Mouse (Mus musculus): ENCODE measurements around the gene Crlf3. TPM values are rescaled to one million over a fixed set of nuclear protein-coding genes. Genes with fewer than 3 reads are reported as not detected.
A peak's percentile ranks its signal among the peaks of the same experiment; 100 is the strongest.

The Crlf3 gene
- polyA plus RNA-seq (2012; ENCODE audit: insufficient read depth, low replicate concordance) = 3.0 and 15.0 TPM in 2 replicates

DNA sequence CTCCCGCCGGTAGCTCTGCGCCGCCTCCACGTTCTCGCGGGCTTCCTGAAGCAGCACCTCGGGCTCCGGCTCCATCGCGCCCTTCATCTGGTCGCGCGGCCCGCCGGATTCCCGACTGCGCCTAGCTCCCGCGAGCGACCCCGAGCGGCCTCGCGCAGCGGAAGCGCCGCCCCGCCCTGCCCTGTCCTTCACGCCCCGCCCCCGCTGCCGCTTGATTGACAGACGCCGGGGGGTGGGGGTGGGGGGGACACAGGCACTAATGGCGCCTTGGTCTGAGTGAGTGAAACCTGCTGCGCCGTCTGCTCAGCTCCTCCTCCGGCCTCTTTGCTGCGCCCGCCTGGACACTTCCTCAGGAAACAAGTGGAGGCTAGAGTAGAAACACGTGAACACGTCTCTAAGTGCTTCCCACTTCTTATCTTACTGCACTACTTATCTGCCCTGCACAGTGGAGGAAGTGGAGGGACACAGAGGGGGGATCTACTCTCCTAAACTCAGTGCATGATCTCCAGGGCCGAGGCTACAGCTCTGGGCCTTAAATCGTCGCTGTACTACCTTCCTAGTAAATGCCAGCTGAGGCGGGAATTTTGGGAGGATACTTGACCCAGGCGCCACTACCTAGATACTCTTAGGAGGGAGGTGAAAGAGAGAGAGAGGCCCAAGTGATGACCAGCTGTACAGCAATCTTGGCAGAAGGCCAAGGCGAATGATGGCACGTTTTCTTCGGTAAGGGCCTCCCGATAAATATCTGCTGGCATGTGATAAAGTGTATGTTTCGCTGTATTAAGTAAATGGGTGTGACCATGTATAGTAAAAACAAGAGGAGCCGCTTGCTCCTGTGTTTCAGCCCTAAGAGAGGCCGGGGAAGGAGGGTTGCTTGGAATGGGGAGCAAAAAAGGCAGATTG is at the start of gene Crlf3:
Crlf3 (minus strand) TSS at position 166 of the 903 bp plus-strand sequence.
- Histone ChIP-seq H3K27me3 (replicated peaks) (no peaks in the 10 kb centered on the region), H3K9me3 (peaks cover 8% of the 10 kb centered on the region), H3K4me3 (replicated peaks) (peak within 1 kb of the TSS; percentile 96), H3K4me1 (peaks cover 55% of the 10 kb centered on the region), H3K36me3 (replicated peaks; ENCODE audit: low read length) (peaks cover 21% of the 10 kb centered on the region)
- TF ChIP-seq GATA1 (IDR thresholded peaks at IDR 0.05; ENCODE audit: borderline replicate concordance, low read length) = peak; percentile 97
- TF ChIP-seq FLI1 (IDR thresholded peaks at IDR 0.05; ENCODE audit: low read length) = 0 out of 2 replicates have a peak, but pooled peaks have one; percentile 27

GRCm38 (mm10) chr11:80116411-80116810 is 35.6 kb upstream of the Crlf3 start:
- TF ChIP-seq GATA1 (IDR thresholded peaks at IDR 0.05; ENCODE audit: borderline replicate concordance, low read length) = no peak
- no peak for TF ChIP-seq FLI1 (IDR thresholded peaks at IDR 0.05; ENCODE audit: low read length)
- H3K9me3 ChIP-seq = no peaks in the 10 kb centered on the region
- H3K36me3 ChIP-seq (replicated peaks; ENCODE audit: low read length) = peaks cover 86% of the 10 kb centered on the region
- H3K27me3 ChIP-seq (replicated peaks) = no peaks in the 10 kb centered on the region
- no peak overlapping the region for H3K4me3 ChIP-seq (replicated peaks)
- no peaks in the 10 kb centered on the region for H3K4me1 ChIP-seq

DNA sequence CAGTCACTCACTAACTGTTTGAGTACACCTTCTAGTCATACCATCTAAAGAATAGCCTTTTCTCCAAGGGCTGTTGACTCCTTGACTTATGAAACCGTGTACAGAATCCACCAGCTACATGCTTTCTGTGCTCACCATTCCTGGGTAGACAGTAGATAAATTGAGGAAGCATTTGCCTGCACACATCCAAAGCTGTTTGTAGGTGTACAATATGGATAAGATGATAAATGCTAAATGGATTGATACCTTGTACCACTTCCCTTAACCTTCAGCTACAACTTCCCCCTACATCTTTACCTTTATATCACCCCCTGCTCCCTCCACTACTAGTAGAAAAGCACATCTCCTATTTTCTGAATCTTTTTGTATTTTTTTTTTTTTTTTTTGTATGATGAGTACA is 23.6 kb upstream of the Crlf3 start:
- no peaks in the 10 kb centered on the region for H3K27me3 ChIP-seq (replicated peaks)
- no peaks in the 10 kb centered on the region for H3K4me1 ChIP-seq
- no peak overlapping the region for H3K4me3 ChIP-seq (replicated peaks)
- peaks cover 75% of the 10 kb centered on the region for H3K36me3 ChIP-seq (replicated peaks; ENCODE audit: low read length)
- no peaks in the 10 kb centered on the region for H3K9me3 ChIP-seq
- no peak for TF ChIP-seq FLI1 (IDR thresholded peaks at IDR 0.05; ENCODE audit: low read length)
- TF ChIP-seq GATA1 (IDR thresholded peaks at IDR 0.05; ENCODE audit: borderline replicate concordance, low read length) = no peak

GRCm38 (mm10) chr11:80101298-80101697 is 20.5 kb upstream of the Crlf3 start:
- no peak for TF ChIP-seq GATA1 (IDR thresholded peaks at IDR 0.05; ENCODE audit: borderline replicate concordance, low read length)
- TF ChIP-seq FLI1 (IDR thresholded peaks at IDR 0.05; ENCODE audit: low read length) = no peak
- Histone ChIP-seq H3K4me1 (no peaks in the 10 kb centered on the region), H3K27me3 (replicated peaks) (no peaks in the 10 kb centered on the region), H3K36me3 (replicated peaks; ENCODE audit: low read length) (peaks cover 70% of the 10 kb centered on the region), H3K9me3 (no peaks in the 10 kb centered on the region), H3K4me3 (replicated peaks) (no peak overlapping the region)

DNA sequence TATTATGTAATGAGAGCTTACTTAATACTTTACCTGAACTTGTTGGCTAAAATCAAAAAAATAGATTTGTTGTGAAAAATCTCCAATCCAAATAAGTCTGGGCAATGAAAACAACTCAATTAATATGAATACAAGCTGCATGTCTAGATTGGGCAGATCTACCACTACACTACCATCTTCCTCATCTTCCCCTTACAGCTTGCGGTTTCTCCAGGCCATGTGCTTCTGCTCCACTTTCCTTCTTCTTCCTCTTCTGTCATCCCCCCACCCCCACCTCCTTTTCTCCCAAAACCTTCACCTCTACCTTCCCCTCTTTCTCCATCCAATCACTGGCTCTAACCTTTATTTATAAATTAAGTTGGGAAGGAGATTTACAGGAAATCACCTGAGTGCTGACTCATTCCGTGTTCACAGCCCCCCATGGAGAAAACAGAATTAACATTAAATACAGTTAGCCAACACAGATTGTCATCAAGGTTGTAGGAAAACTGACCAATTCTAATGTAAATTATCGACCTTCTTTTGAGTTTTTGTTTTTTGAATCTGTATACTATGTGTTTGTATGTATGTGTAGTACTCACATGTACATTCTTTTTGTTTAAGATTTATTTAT is 17.8 kb upstream of the Crlf3 start:
- TF ChIP-seq GATA1 (IDR thresholded peaks at IDR 0.05; ENCODE audit: borderline replicate concordance, low read length) (no peak), FLI1 (IDR thresholded peaks at IDR 0.05; ENCODE audit: low read length) (no peak)
- Histone ChIP-seq H3K4me1 (peaks cover 11% of the 10 kb centered on the region), H3K36me3 (replicated peaks; ENCODE audit: low read length) (peaks cover 76% of the 10 kb centered on the region), H3K9me3 (no peaks in the 10 kb centered on the region), H3K27me3 (replicated peaks) (no peaks in the 10 kb centered on the region), H3K4me3 (replicated peaks) (no peak overlapping the region)

- no peaks in the 10 kb centered on the region for H3K9me3 ChIP-seq
- TF ChIP-seq GATA1 (IDR thresholded peaks at IDR 0.05; ENCODE audit: borderline replicate concordance, low read length) = no peak
- TF ChIP-seq FLI1 (IDR thresholded peaks at IDR 0.05; ENCODE audit: low read length) = no peak
- no peaks in the 10 kb centered on the region for H3K27me3 ChIP-seq (replicated peaks)
- H3K4me1 ChIP-seq = peaks cover 59% of the 10 kb centered on the region
- H3K36me3 ChIP-seq (replicated peaks; ENCODE audit: low read length) = peaks cover 19% of the 10 kb centered on the region
- peak overlapping the region; percentile 95 for H3K4me3 ChIP-seq (replicated peaks)
These were observed 9.9 kb upstream of the Crlf3 start for GRCm38 (mm10) chr11:80090555-80091164.

DNA sequence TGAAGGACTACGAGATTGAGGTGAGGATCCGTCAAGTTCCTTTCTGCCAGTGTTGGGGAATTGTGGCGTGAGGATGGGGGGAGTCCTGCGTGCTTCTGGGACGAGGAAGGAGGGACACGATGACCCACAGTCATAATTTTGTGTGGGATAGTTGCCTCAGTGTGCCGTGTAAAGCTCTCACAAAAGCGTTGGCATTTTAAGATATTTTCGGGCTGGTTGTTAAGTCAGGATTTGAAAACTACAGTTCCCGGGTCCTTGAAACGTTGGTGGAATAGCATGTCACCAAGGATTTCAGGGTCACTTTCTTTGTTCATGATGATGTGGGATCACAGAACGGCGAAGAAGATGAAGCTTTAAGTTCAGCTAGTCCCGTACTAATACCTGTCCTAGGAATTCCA is 9.0 kb upstream of the Crlf3 start:
- Histone ChIP-seq H3K4me1 (peaks cover 64% of the 10 kb centered on the region), H3K27me3 (replicated peaks) (no peaks in the 10 kb centered on the region), H3K4me3 (replicated peaks) (peak overlapping the region; percentile 95), H3K36me3 (replicated peaks; ENCODE audit: low read length) (peaks cover 11% of the 10 kb centered on the region), H3K9me3 (no peaks in the 10 kb centered on the region)
- no peak for TF ChIP-seq FLI1 (IDR thresholded peaks at IDR 0.05; ENCODE audit: low read length)
- TF ChIP-seq GATA1 (IDR thresholded peaks at IDR 0.05; ENCODE audit: borderline replicate concordance, low read length) = no peak

- peaks cover 58% of the 10 kb centered on the region for H3K4me1 ChIP-seq
- H3K9me3 ChIP-seq = no peaks in the 10 kb centered on the region
- peak within 1 kb of the TSS; percentile 95 for H3K4me3 ChIP-seq (replicated peaks)
- TF ChIP-seq GATA1 (IDR thresholded peaks at IDR 0.05; ENCODE audit: borderline replicate concordance, low read length) (no peak), FLI1 (IDR thresholded peaks at IDR 0.05; ENCODE audit: low read length) (peak; percentile 41; the same call in 1 of the 2 replicates)
- H3K27me3 ChIP-seq (replicated peaks) = no peaks in the 10 kb centered on the region
- peaks cover 4% of the 10 kb centered on the region for H3K36me3 ChIP-seq (replicated peaks; ENCODE audit: low read length)
These were observed 8.4 kb upstream of the Crlf3 start, which contains the start of gene Atad5 for GRCm38 (mm10) chr11:80088917-80089816. TSS of gene Atad5 (plus strand) at chr11:80089400.

DNA sequence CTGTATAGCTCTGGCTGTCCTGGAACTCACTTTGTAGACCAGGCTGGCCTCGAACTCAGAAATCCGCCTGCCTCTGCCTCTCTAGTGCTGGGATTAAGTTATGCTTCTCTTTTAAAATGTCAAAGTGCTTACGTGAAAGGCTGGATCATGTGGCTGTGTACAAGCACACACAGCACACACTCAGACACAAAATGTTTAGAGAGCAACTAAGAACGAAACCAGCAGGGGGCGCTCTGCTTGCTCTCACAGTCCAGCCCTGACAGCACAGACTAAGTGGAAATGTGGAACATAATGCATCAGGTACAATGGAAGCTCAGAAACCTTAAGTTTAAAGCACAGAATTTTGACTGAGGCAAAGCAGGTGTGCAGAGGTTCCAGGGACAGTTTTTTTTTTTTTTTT is 6.1 kb upstream of the Crlf3 start:
- H3K4me1 ChIP-seq = peaks cover 55% of the 10 kb centered on the region
- TF ChIP-seq GATA1 (IDR thresholded peaks at IDR 0.05; ENCODE audit: borderline replicate concordance, low read length) (no peak), FLI1 (IDR thresholded peaks at IDR 0.05; ENCODE audit: low read length) (no peak)
- H3K9me3 ChIP-seq = peaks cover 8% of the 10 kb centered on the region
- H3K36me3 ChIP-seq (replicated peaks; ENCODE audit: low read length) = peaks cover 8% of the 10 kb centered on the region
- peak overlapping the region; percentile 80 for H3K4me3 ChIP-seq (replicated peaks)
- no peaks in the 10 kb centered on the region for H3K27me3 ChIP-seq (replicated peaks)
